Mouse (Mus musculus): Measurements from ENCODE around the gene Bhmt. TPM values are rescaled to one million over a fixed set of nuclear protein-coding genes. Genes with fewer than 3 reads are reported as not detected.
"Not testable (repeated sequence)": the region's sequence is repeated elsewhere in the genome, so short reads cannot be mapped to it uniquely, and the experiment has no call there.

Bhmt gene
- polyA plus RNA-seq, 1 experiment from 2014 or later = 0.21 TPM

GRCm38 (mm10) chr13:93582526-93582925 lies 55.2 kb downstream of the Bhmt start:
- not testable (repeated sequence) for H3K9ac ChIP-seq (replicated peaks; ENCODE audit: low read depth, low read length); H3K27me3 ChIP-seq (ENCODE audit: control insufficient read depth, insufficient read depth, low read length); H3K4me1 ChIP-seq (ENCODE audit: control insufficient read depth, insufficient read depth, low read length); H3K4me2 ChIP-seq (ENCODE audit: low read depth, low read length); H3K9me3 ChIP-seq (ENCODE audit: control insufficient read depth, low read length); H3K4me3 ChIP-seq (ENCODE audit: low read depth, low read length); H3K27ac ChIP-seq (ENCODE audit: low read depth, low read length); ATAC-seq (ENCODE audit: low read depth); H3K36me3 ChIP-seq (ENCODE audit: control insufficient read depth, insufficient read depth, low read length)
- WGBS = 92% methylated on average over 9 of the region's 9 CpGs

DNA sequence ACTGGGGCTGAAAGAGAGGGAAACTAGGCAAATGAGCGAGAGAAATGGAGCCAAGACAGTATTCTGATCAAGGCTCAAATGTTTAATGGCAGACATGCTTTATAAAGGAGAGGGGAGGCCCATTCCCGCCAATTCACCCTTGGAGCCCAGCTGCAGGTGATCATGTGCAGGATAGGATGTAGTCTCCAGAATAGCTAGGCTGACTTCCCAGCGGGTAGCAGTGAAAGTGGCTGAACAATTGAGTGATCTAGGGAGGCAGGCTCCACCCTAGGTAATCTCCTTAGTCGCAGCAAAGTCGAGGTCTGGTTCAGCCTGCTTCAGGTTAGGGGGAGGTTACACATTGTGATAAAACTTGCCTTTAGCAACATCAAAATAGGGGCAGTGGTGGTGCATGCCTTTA lies 57.3 kb downstream of the Bhmt start:
- H3K9me3 ChIP-seq (ENCODE audit: control insufficient read depth, low read length) = no peaks in the 10 kb centered on the region
- H3K4me1 ChIP-seq (ENCODE audit: control insufficient read depth, insufficient read depth, low read length) = no peaks in the 10 kb centered on the region
- no peak for ATAC-seq (ENCODE audit: low read depth)
- H3K9ac ChIP-seq (replicated peaks; ENCODE audit: low read depth, low read length) = no peak overlapping the region
- no peak overlapping the region for H3K27ac ChIP-seq (ENCODE audit: low read depth, low read length)
- WGBS = 88% methylated on average over 5 of the region's 5 CpGs
- H3K27me3 ChIP-seq (ENCODE audit: control insufficient read depth, insufficient read depth, low read length) = no peaks in the 10 kb centered on the region
- no peak overlapping the region for H3K4me2 ChIP-seq (ENCODE audit: low read depth, low read length)
- H3K36me3 ChIP-seq (ENCODE audit: control insufficient read depth, insufficient read depth, low read length) = no peaks in the 10 kb centered on the region
- H3K4me3 ChIP-seq (ENCODE audit: low read depth, low read length) = no peak overlapping the region

- H3K4me2 ChIP-seq (ENCODE audit: low read depth, low read length) = no peak overlapping the region
- H3K9me3 ChIP-seq (ENCODE audit: control insufficient read depth, low read length) = no peaks in the 10 kb centered on the region
- ATAC-seq (ENCODE audit: low read depth) = no peak
- 68% methylated on average over 4 of the region's 4 CpGs for WGBS
- H3K27me3 ChIP-seq (ENCODE audit: control insufficient read depth, insufficient read depth, low read length) = no peaks in the 10 kb centered on the region
- no peaks in the 10 kb centered on the region for H3K36me3 ChIP-seq (ENCODE audit: control insufficient read depth, insufficient read depth, low read length)
- H3K27ac ChIP-seq (ENCODE audit: low read depth, low read length) = no peak overlapping the region
- no peaks in the 10 kb centered on the region for H3K4me1 ChIP-seq (ENCODE audit: control insufficient read depth, insufficient read depth, low read length)
- no peak overlapping the region for H3K9ac ChIP-seq (replicated peaks; ENCODE audit: low read depth, low read length)
- H3K4me3 ChIP-seq (ENCODE audit: low read depth, low read length) = no peak overlapping the region
These were observed 68.1 kb downstream of the Bhmt start for GRCm38 (mm10) chr13:93569676-93570075.

Other genes with a start within 250 kb of the Bhmt start
- gene Jmy, start 138.2 kb downstream of the Bhmt start, polyA plus RNA-seq (2014; fragmentation: Nextera tagmentation; extraction: Ambion mirVana) = 6.9 and 9.9 TPM in 2 replicates
- 0.17 TPM in 1 of 2 replicates, not detected in the other for gene Bhmt2, start 36.3 kb upstream of the Bhmt start, polyA plus RNA-seq (2014; fragmentation: Nextera tagmentation; extraction: Ambion mirVana)
- gene Dmgdh, start 36.5 kb upstream of the Bhmt start, polyA plus RNA-seq (2014; fragmentation: Nextera tagmentation; extraction: Ambion mirVana) = 0.07 and 0.26 TPM in 2 replicates
- gene Arsb, start 133.7 kb upstream of the Bhmt start, polyA plus RNA-seq (2014; fragmentation: Nextera tagmentation; extraction: Ambion mirVana) = 10.3 and 11.3 TPM in 2 replicates

Data from neural tube, embryonic 14.5 days (tissue).